Mouse (Mus musculus) ES-E14 (cell line): ENCODE measurements around the gene Dop1a. TPM values are rescaled to one million over a fixed set of nuclear protein-coding genes. Genes with fewer than 3 reads are reported as not detected.

Experiments
- DNase-seq: peaks from one replicate; pipeline ENCODE4 v3.0.0-alpha.2; 2013; ENCODE audit warnings: low read depth, low spot score
- H3K27ac ChIP-seq: 2 replicates; pipeline ENCODE4 v1.5.1; 2012; ENCODE audit warnings: low read depth, mild to moderate bottlenecking, low read length, moderate library complexity, mixed read lengths; ENCODE audit not compliant: poor library complexity, insufficient read depth, severe bottlenecking
- H3K36me3 ChIP-seq: 2 replicates; pipeline ENCODE4 v1.6.1; 2012; ENCODE audit warnings: mild to moderate bottlenecking, low read length, moderate library complexity, mixed read lengths; ENCODE audit not compliant: control insufficient read depth, poor library complexity, insufficient read depth, severe bottlenecking
- H3K4me1 ChIP-seq, 2 experiments: fragments of 150-350 bp in 1 of 2; sonication (generic) in 1 of 2; 2 replicates each; pipeline ENCODE4 v1.6.1; 2012; ENCODE audit warnings: low read length in 2 of 2, mild to moderate bottlenecking in 1 of 2, mixed read lengths in 1 of 2; ENCODE audit not compliant: control insufficient read depth in 2 of 2, insufficient read depth in 2 of 2, poor library complexity in 1 of 2
- H3K4me3 ChIP-seq, 2 experiments: fragments of 150-350 bp in 1 of 2; sonication (generic) in 1 of 2; 2 replicates each; pipeline ENCODE4 v1.5.1; 2012; ENCODE audit warnings: low read length in 2 of 2, low read depth in 1 of 2, mild to moderate bottlenecking in 1 of 2, mixed read lengths in 1 of 2; ENCODE audit not compliant: insufficient read depth in 1 of 2, poor library complexity in 1 of 2, severe bottlenecking in 1 of 2
- H3K9ac ChIP-seq: 2 replicates; pipeline ENCODE4 v1.6.1; 2012; ENCODE audit warnings: low read depth, mild to moderate bottlenecking, low read length, mixed read lengths; ENCODE audit not compliant: poor library complexity, insufficient read depth, severe bottlenecking
- H3K9me3 ChIP-seq: fragments of 150-350 bp; sonication (generic); 2 replicates; pipeline ENCODE4 v1.6.1; 2012; ENCODE audit warnings: low read depth, mild to moderate bottlenecking, low read length; ENCODE audit not compliant: control insufficient read depth, insufficient read depth
- CHD2 ChIP-seq: IDR thresholded peaks from 2 replicates; pipeline ENCODE4 v1.6.1; 2014; ENCODE audit warnings: mild to moderate bottlenecking, low read depth, low read length, inconsistent platforms
- HCFC1 ChIP-seq: IDR thresholded peaks from 2 replicates; pipeline ENCODE4 v1.6.1; 2012; ENCODE audit warnings: low read length, inconsistent platforms, borderline replicate concordance; ENCODE audit not compliant: insufficient read depth
- MAFK ChIP-seq: IDR thresholded peaks from 2 replicates; pipeline ENCODE4 v1.6.1; 2014; ENCODE audit warnings: mild to moderate bottlenecking, low read depth, low read length, inconsistent platforms; ENCODE audit not compliant: insufficient read depth
- ZC3H11A ChIP-seq: IDR thresholded peaks from 2 replicates; pipeline ENCODE4 v1.6.1; 2012; ENCODE audit warnings: low read depth, mild to moderate bottlenecking, inconsistent platforms, low read length, borderline replicate concordance
- ZNF384 ChIP-seq: IDR thresholded peaks from 2 replicates; pipeline ENCODE4 v1.6.1; 2012; ENCODE audit warnings: low read depth, low read length, inconsistent platforms
- in situ Hi-C, 2 experiments: fragments of 600-800 bp; cut with MboI; formaldehyde crosslinking; loops; one replicate each; pipeline ENCODE4 v1.15.1; 2025; ENCODE audit warnings: low sequenced_read_pairs in 2 of 2, inconsistent platforms in 1 of 2; ENCODE audit not compliant: unreplicated experiment in 2 of 2
- total RNA-seq: library from RNA; depleted of rRNA; stranded (reverse); fragments of 300-350 nt; gene quantifications from 2 replicates; pipeline ENCODE4 v1.2.3, GENCODE M21; 2012

Dop1a gene
- total RNA-seq, 1 experiment = 20.5 TPM

DNA sequence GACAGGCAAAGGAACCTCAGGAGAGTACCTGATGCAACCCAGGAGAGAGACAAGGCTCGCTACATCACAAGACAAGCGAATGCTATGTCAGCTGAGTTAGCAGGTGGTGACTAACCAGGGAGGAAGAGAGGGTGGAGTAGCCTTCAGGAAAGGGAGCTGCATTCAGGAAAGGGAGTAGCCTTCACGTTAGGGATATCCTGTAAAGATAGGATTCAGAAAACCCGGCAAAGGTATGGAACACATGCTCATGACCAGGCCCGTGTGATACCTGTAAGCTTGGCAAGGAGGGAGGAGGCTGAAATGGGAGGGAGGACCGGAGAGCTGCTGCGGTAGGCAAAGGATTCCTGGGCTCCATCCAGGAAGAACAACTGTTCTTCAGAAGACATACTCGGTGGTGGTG is 19.5 kb upstream of the Dop1a start:
- H3K4me3 ChIP-seq = no peak overlapping the region
- no peaks in the 10 kb centered on the region for H3K36me3 ChIP-seq
- H3K4me1 ChIP-seq = peaks cover 0 to 3% of the 10 kb centered on the region in 2 experiments; a peak in 2 of 4 replicates
- H3K27ac ChIP-seq = no peak overlapping the region
- H3K9ac ChIP-seq = no peak overlapping the region
- DNase-seq = no peak
- H3K9me3 ChIP-seq = no peaks in the 10 kb centered on the region
- in situ Hi-C loops = loop anchor here in 1 of 2 experiments (10.0 kb wide), 1 partner anchor 673 kb away; no protein-coding TSS in a partner anchor
- TF ChIP-seq CHD2 = no peak
- TF ChIP-seq ZNF384 = no peak
- no peak for TF ChIP-seq HCFC1
- no peak for TF ChIP-seq ZC3H11A
- TF ChIP-seq MAFK = no peak

- in situ Hi-C loops = loop anchor here in 1 of 2 experiments (10.0 kb wide), 1 partner anchor 675 kb away; no protein-coding TSS in a partner anchor
- Histone ChIP-seq H3K4me1 (peaks cover 0 to 3% of the 10 kb centered on the region in 2 experiments; a peak in 2 of 4 replicates), H3K36me3 (no peaks in the 10 kb centered on the region), H3K4me3 (no peak overlapping the region), H3K27ac (no peak overlapping the region), H3K9ac (no peak overlapping the region; the same call in 1 of the 2 replicates), H3K9me3 (no peaks in the 10 kb centered on the region)
- peak; percentile 53; the same call in 1 of the 2 replicates for TF ChIP-seq ZC3H11A
- TF ChIP-seq ZNF384 = no peak
- no peak for TF ChIP-seq MAFK
- no peak for TF ChIP-seq CHD2
- no peak for TF ChIP-seq HCFC1
- DNase-seq = peak; percentile 64
Observed at GRCm38 (mm10) chr9:86449581-86449980, 17.4 kb upstream of the Dop1a start.

GRCm38 (mm10) chr9:86451094-86451493 is 15.9 kb upstream of the Dop1a start:
- DNase-seq = no peak
- H3K36me3 ChIP-seq = no peaks in the 10 kb centered on the region
- no peak overlapping the region for H3K4me3 ChIP-seq
- H3K27ac ChIP-seq = no peak overlapping the region
- no peaks in the 10 kb centered on the region for H3K9me3 ChIP-seq
- in situ Hi-C loops = loop anchor here in 1 of 2 experiments (25.0 kb wide), 1 partner anchor 664 kb away; no protein-coding TSS in a partner anchor
- no peak for TF ChIP-seq ZC3H11A
- no peak for TF ChIP-seq ZNF384
- TF ChIP-seq HCFC1 = no peak
- TF ChIP-seq MAFK = no peak
- TF ChIP-seq CHD2 = no peak
- H3K9ac ChIP-seq = no peak overlapping the region
- peaks cover 0 to 3% of the 10 kb centered on the region in 2 experiments; a peak in 2 of 4 replicates for H3K4me1 ChIP-seq

GRCm38 (mm10) chr9:86451617-86452016 is 15.3 kb upstream of the Dop1a start:
- in situ Hi-C loops = loop anchor here in 1 of 2 experiments (25.0 kb wide), 1 partner anchor 664 kb away; no protein-coding TSS in a partner anchor
- Histone ChIP-seq H3K4me1 (peaks cover 0 to 3% of the 10 kb centered on the region in 2 experiments; a peak in 2 of 4 replicates), H3K27ac (no peak overlapping the region), H3K9me3 (no peaks in the 10 kb centered on the region), H3K4me3 (peak overlapping the region in 1 of 2 experiments; percentile 18; a peak in 1 of 4 replicates), H3K36me3 (no peaks in the 10 kb centered on the region), H3K9ac (no peak overlapping the region)
- no peak for TF ChIP-seq MAFK
- TF ChIP-seq ZNF384 = no peak
- no peak for TF ChIP-seq HCFC1
- TF ChIP-seq ZC3H11A = peak; percentile 70; the same call in 1 of the 2 replicates
- no peak for TF ChIP-seq CHD2
- peak; percentile 58 for DNase-seq
